Mouse (Mus musculus): ENCODE data around the gene Anks1b. TPM values are rescaled to one million over a fixed set of nuclear protein-coding genes. Genes with fewer than 3 reads are reported as not detected.

Gene Anks1b
- polyA plus RNA-seq, 1 experiment from 2014 or later: 1.5 TPM

GRCm38 (mm10) chr10:90599726-90600531 lies 726.6 kb downstream of the Anks1b start:
- no peak overlapping the region for H3K4me3 ChIP-seq (ENCODE audit: low read depth, low read length)
- H3K36me3 ChIP-seq (ENCODE audit: control insufficient read depth, insufficient read depth, low read length): no peaks in the 10 kb centered on the region
- DNase-seq (ENCODE audit: low spot score): no peak
- no peaks in the 10 kb centered on the region for H3K27me3 ChIP-seq (replicated peaks; ENCODE audit: control insufficient read depth, insufficient read depth, low read length)
- WGBS: 90% methylated on average over 14 of the region's 14 CpGs
- no peak overlapping the region for H3K27ac ChIP-seq (ENCODE audit: low read depth)
- H3K9ac ChIP-seq (ENCODE audit: low read length): no peak overlapping the region
- H3K4me1 ChIP-seq (replicated peaks; ENCODE audit: control insufficient read depth, insufficient read depth, low read length): no peaks in the 10 kb centered on the region
- H3K9me3 ChIP-seq (ENCODE audit: control insufficient read depth, low read length): no peaks in the 10 kb centered on the region
- no peak overlapping the region for H3K4me2 ChIP-seq (ENCODE audit: low read length)
- ATAC-seq (replicated peaks; ENCODE audit: low FRiP score, low TSS enrichment, low read depth): no peak

- DNase-seq (ENCODE audit: low spot score) (no peak), ATAC-seq (replicated peaks; ENCODE audit: low FRiP score, low TSS enrichment, low read depth) (no peak)
- Histone ChIP-seq H3K27me3 (replicated peaks; ENCODE audit: control insufficient read depth, insufficient read depth, low read length) (no peaks in the 10 kb centered on the region), H3K27ac (ENCODE audit: low read depth) (no peak overlapping the region), H3K4me3 (ENCODE audit: low read depth, low read length) (no peak overlapping the region), H3K4me2 (ENCODE audit: low read length) (no peak overlapping the region), H3K9ac (ENCODE audit: low read length) (no peak overlapping the region), H3K9me3 (ENCODE audit: control insufficient read depth, low read length) (no peaks in the 10 kb centered on the region), H3K4me1 (replicated peaks; ENCODE audit: control insufficient read depth, insufficient read depth, low read length) (no peaks in the 10 kb centered on the region), H3K36me3 (ENCODE audit: control insufficient read depth, insufficient read depth, low read length) (no peaks in the 10 kb centered on the region)
- WGBS: 77% methylated on average over 3 of the region's 3 CpGs
These were observed 734.3 kb downstream of the Anks1b start for GRCm38 (mm10) chr10:90607586-90607985.

DNA sequence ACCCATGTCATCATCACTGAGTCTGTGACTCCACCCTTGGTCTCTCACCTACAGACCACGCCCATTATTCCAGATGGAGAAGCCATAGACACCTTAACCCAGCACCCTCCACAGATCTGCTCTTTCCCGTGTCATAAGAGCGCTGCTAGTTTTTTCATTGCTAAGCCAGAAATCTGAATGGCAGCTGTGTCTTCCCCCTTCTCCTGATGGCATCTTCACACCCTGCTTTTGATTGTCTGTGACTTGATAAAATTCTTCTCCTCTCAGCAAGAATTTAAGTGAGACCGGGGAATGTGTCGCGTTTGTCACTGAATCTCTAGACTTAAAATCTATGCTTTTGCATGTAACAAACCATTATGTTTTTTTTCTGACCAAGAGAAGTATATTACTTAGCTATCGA lies 736.1 kb downstream of the Anks1b start:
- no peaks in the 10 kb centered on the region for H3K27me3 ChIP-seq (replicated peaks; ENCODE audit: control insufficient read depth, insufficient read depth, low read length)
- H3K4me1 ChIP-seq (replicated peaks; ENCODE audit: control insufficient read depth, insufficient read depth, low read length): no peaks in the 10 kb centered on the region
- WGBS: 86% methylated on average over 7 of the region's 7 CpGs
- H3K4me3 ChIP-seq (ENCODE audit: low read depth, low read length): no peak overlapping the region
- H3K27ac ChIP-seq (ENCODE audit: low read depth): no peak overlapping the region
- H3K9me3 ChIP-seq (ENCODE audit: control insufficient read depth, low read length): no peaks in the 10 kb centered on the region
- DNase-seq (ENCODE audit: low spot score) (no peak), ATAC-seq (replicated peaks; ENCODE audit: low FRiP score, low TSS enrichment, low read depth) (no peak)
- H3K36me3 ChIP-seq (ENCODE audit: control insufficient read depth, insufficient read depth, low read length): no peaks in the 10 kb centered on the region
- H3K9ac ChIP-seq (ENCODE audit: low read length): no peak overlapping the region
- no peak overlapping the region for H3K4me2 ChIP-seq (ENCODE audit: low read length)

DNA sequence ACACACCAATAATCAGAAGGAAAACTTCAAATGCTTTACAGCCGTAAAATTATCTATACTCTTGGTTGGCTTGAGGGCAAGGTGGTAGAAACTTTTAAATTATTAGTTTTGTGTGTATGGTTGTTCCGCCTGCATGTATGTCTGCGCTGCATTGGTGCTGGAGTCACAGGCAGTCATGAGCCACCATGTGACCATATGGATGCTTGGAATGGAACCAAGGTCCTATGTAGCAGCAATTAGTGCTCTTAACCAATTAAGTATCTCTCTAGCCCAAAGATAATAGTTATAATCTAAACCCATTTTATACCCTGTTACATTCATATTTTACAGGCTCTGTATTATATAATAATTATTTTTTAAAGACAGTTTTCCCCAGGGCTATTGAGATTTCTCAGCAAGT lies 739.7 kb downstream of the Anks1b start:
- DNase-seq (ENCODE audit: low spot score) (no peak), ATAC-seq (replicated peaks; ENCODE audit: low FRiP score, low TSS enrichment, low read depth) (no peak)
- H3K4me3 ChIP-seq (ENCODE audit: low read depth, low read length): no peak overlapping the region
- H3K27ac ChIP-seq (ENCODE audit: low read depth): no peak overlapping the region
- H3K36me3 ChIP-seq (ENCODE audit: control insufficient read depth, insufficient read depth, low read length): no peaks in the 10 kb centered on the region
- no peak overlapping the region for H3K4me2 ChIP-seq (ENCODE audit: low read length)
- no peaks in the 10 kb centered on the region for H3K9me3 ChIP-seq (ENCODE audit: control insufficient read depth, low read length)
- 96% methylated on average over 3 of the region's 3 CpGs for WGBS
- H3K4me1 ChIP-seq (replicated peaks; ENCODE audit: control insufficient read depth, insufficient read depth, low read length): no peaks in the 10 kb centered on the region
- no peaks in the 10 kb centered on the region for H3K27me3 ChIP-seq (replicated peaks; ENCODE audit: control insufficient read depth, insufficient read depth, low read length)
- H3K9ac ChIP-seq (ENCODE audit: low read length): no peak overlapping the region

GRCm38 (mm10) chr10:90615196-90615595 lies 741.9 kb downstream of the Anks1b start:
- 81% methylated on average over 2 of the region's 2 CpGs for WGBS
- H3K9me3 ChIP-seq (ENCODE audit: control insufficient read depth, low read length): no peaks in the 10 kb centered on the region
- no peaks in the 10 kb centered on the region for H3K27me3 ChIP-seq (replicated peaks; ENCODE audit: control insufficient read depth, insufficient read depth, low read length)
- no peak overlapping the region for H3K27ac ChIP-seq (ENCODE audit: low read depth)
- no peak overlapping the region for H3K4me2 ChIP-seq (ENCODE audit: low read length)
- H3K4me1 ChIP-seq (replicated peaks; ENCODE audit: control insufficient read depth, insufficient read depth, low read length): no peaks in the 10 kb centered on the region
- H3K9ac ChIP-seq (ENCODE audit: low read length): no peak overlapping the region
- H3K36me3 ChIP-seq (ENCODE audit: control insufficient read depth, insufficient read depth, low read length): no peaks in the 10 kb centered on the region
- DNase-seq (ENCODE audit: low spot score) (no peak), ATAC-seq (replicated peaks; ENCODE audit: low FRiP score, low TSS enrichment, low read depth) (no peak)
- H3K4me3 ChIP-seq (ENCODE audit: low read depth, low read length): no peak overlapping the region

- H3K36me3 ChIP-seq (ENCODE audit: control insufficient read depth, insufficient read depth, low read length): no peaks in the 10 kb centered on the region
- no peak overlapping the region for H3K4me2 ChIP-seq (ENCODE audit: low read length)
- no peak overlapping the region for H3K9ac ChIP-seq (ENCODE audit: low read length)
- no peak overlapping the region for H3K27ac ChIP-seq (ENCODE audit: low read depth)
- H3K9me3 ChIP-seq (ENCODE audit: control insufficient read depth, low read length): no peaks in the 10 kb centered on the region
- no peaks in the 10 kb centered on the region for H3K4me1 ChIP-seq (replicated peaks; ENCODE audit: control insufficient read depth, insufficient read depth, low read length)
- DNase-seq (ENCODE audit: low spot score) (no peak), ATAC-seq (replicated peaks; ENCODE audit: low FRiP score, low TSS enrichment, low read depth) (no peak)
- WGBS: 80% methylated on average over 2 of the region's 2 CpGs
- no peak overlapping the region for H3K4me3 ChIP-seq (ENCODE audit: low read depth, low read length)
- no peaks in the 10 kb centered on the region for H3K27me3 ChIP-seq (replicated peaks; ENCODE audit: control insufficient read depth, insufficient read depth, low read length)
These were observed 743.3 kb downstream of the Anks1b start for GRCm38 (mm10) chr10:90616622-90617021.

GRCm38 (mm10) chr10:90617664-90618296 lies 744.5 kb downstream of the Anks1b start:
- Histone ChIP-seq H3K9me3 (ENCODE audit: control insufficient read depth, low read length) (no peaks in the 10 kb centered on the region), H3K27ac (ENCODE audit: low read depth) (no peak overlapping the region), H3K4me1 (replicated peaks; ENCODE audit: control insufficient read depth, insufficient read depth, low read length) (no peaks in the 10 kb centered on the region), H3K36me3 (ENCODE audit: control insufficient read depth, insufficient read depth, low read length) (no peaks in the 10 kb centered on the region), H3K4me2 (ENCODE audit: low read length) (no peak overlapping the region), H3K9ac (ENCODE audit: low read length) (no peak overlapping the region), H3K4me3 (ENCODE audit: low read depth, low read length) (no peak overlapping the region), H3K27me3 (replicated peaks; ENCODE audit: control insufficient read depth, insufficient read depth, low read length) (no peaks in the 10 kb centered on the region)
- no peak for ATAC-seq (replicated peaks; ENCODE audit: low FRiP score, low TSS enrichment, low read depth)
- DNase-seq (ENCODE audit: low spot score): no peak
- 78% methylated on average over 7 of the region's 7 CpGs for WGBS

DNA sequence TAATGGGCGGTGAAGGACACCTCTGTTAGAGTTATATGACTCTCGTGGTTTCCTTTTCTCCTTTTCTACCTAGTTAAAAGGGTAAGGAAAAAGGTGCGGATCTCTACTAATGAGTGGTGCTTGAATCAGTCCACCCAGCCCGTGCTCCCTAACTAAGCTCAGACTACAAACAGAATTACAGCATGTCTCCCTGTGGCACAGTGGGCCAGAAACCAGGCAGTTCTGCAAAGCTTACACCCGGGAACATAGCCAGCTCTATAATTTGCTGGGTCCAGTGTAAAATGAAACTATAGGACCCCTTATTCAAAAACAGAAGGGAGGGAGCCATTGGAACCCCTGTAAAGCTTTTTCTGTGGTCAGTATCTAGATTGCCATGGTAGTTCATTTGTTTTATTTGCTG lies 754.2 kb downstream of the Anks1b start:
- Histone ChIP-seq H3K4me3 (ENCODE audit: low read depth, low read length) (no peak overlapping the region), H3K4me1 (replicated peaks; ENCODE audit: control insufficient read depth, insufficient read depth, low read length) (no peaks in the 10 kb centered on the region), H3K27me3 (replicated peaks; ENCODE audit: control insufficient read depth, insufficient read depth, low read length) (no peaks in the 10 kb centered on the region), H3K4me2 (ENCODE audit: low read length) (no peak overlapping the region), H3K36me3 (ENCODE audit: control insufficient read depth, insufficient read depth, low read length) (no peaks in the 10 kb centered on the region), H3K9ac (ENCODE audit: low read length) (no peak overlapping the region), H3K9me3 (ENCODE audit: control insufficient read depth, low read length) (no peaks in the 10 kb centered on the region), H3K27ac (ENCODE audit: low read depth) (no peak overlapping the region)
- ATAC-seq (replicated peaks; ENCODE audit: low FRiP score, low TSS enrichment, low read depth) (no peak), DNase-seq (ENCODE audit: low spot score) (no peak)
- 81% methylated on average over 5 of the region's 5 CpGs for WGBS

Measured in intestine, embryonic 14.5 days (tissue).